Mouse (Mus musculus): ENCODE results near the gene Mettl24.

Gene Mettl24

DNA sequence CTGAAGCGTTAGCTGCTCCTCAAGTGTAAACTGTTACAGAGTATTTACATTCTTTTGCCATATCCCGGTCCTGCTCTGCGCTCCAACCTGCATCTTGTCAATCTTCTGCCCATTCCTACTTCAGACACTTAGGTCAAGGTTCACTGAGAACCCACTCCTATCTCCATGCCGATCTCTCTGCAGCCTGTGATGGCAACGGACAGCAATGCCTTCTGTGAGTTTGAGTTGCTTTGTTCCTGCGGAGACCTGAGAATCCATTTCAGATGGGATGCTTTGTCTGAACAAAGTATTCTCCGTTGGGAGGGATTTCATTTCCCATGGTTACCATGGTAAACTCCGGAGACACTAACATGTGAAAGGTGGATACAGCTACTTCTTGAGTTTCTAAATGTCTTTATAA, 2.6 kb downstream of the Mettl24 start:
- DNase-seq (ENCODE audit: low spot score) = no peak

DNA sequence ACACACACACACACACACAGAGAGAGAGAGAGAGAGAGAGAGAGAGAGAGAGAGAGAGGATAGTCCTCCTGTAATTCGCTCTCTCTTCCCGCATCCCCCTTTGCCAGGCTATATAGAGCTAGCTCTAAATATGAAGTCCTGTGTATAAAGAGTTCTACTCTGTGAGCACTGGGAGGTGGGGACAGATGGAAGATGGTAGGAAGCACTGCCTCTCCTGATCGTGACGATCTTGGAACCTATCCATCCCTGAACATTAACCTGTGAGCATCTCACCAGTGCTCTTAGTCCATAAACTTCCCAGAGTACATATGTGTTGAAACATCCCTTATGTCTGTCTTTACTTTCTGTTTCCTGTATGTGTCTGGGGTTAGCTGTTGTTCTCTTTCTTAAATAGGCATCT, 3.9 kb downstream of the Mettl24 start:
- DNase-seq (ENCODE audit: low spot score) = no peak

GRCm38 (mm10) chr10:40687407-40687806, 4.3 kb downstream of the Mettl24 start:
- DNase-seq (ENCODE audit: low spot score) = no peak

DNA sequence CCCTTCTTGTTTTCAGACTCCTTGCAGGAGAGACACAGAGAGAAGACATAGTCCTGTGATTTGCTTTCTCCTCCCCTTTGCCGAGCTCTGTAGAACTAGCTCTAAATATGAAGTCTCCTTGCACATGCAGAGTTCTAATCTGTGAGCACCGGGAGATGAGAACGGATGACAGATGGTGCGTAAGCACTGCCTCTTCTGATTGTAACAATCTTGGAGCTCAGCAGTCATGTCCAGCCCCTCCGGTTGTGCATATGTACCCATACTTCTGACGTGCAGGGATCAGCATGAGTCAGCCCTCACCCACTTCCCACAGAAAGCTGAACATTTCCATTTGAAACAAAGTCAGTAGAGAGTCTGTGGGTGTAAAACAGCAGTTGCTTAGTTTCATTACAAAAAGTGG, 5.2 kb downstream of the Mettl24 start:
- no peak for DNase-seq (ENCODE audit: low spot score)

DNA sequence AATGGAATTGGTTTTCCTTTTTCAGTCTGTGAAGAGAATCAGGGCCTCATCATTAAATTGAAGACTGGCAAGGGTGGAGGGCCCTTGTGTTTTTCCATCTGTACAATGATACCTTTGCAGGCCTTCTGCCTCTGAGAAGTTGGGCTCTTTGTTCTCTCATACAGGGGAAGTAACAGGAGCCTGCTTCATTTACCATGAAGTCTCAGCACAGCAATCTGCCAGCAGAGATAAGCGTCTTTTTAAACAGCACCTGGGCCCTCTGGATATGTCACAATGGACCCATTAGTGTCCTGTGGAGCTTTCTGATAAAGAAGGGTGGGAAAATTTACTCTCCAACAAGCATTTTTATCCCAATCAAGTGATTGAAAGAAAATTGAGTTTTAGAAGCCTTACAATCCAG, 5.8 kb downstream of the Mettl24 start:
- no peak for DNase-seq (ENCODE audit: low spot score)

- no peak for DNase-seq (ENCODE audit: low spot score)
Measured at GRCm38 (mm10) chr10:40698652-40699051, 15.6 kb downstream of the Mettl24 start.

DNA sequence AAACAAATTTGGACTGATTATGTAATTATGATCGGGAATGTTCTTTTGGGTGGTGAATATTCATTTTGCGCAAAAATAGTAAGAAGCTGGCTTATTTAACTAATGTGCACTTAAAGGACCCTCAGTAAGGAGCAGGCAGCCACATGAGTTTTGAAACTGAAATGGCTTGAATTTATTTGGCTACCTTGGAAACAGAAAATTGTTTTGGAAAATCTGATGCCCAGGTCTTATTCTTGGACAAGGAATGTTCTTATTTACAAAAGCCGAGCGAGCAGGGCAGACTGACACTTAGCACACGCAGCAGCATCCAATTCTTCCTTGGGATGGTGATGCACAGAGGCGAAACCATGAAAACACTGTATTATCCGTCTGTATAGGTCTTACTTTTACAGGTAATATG, 28.0 kb downstream of the Mettl24 start:
- DNase-seq (ENCODE audit: low spot score) = no peak

DNA sequence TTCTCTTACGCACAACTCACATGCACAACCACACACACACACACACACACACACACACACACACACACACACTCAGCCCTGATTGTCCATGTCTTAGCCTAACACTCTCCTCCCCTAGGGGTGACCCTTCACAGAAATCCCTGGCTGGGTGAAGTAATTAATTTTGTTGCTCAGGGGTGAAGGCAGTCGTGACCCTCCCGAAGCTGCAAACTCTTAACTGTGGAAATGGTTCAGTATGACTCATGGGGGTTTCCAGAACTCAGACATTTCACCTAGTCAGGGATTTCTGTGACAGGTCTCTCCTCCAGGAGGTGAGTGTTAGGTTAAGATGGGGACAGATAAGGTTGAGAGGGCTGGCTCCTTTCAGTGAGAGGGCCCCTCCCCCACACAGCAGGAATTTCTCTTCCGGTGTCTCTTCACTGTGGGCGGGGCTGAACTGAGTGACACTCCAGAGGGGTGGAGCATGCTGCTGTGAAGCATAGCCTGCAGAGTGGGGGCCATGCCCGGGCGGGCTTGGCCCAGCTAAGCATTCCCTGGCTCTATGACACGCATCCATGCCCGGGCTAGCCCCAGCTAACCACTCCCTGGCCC, 30.0 kb downstream of the Mettl24 start:
- no peak for DNase-seq (ENCODE audit: low spot score)

- DNase-seq (ENCODE audit: low spot score) = no peak
Measured at GRCm38 (mm10) chr10:40713829-40714228, 30.7 kb downstream of the Mettl24 start.

- no peak for DNase-seq (ENCODE audit: low spot score)
Measured at GRCm38 (mm10) chr10:40715151-40715550, 32.1 kb downstream of the Mettl24 start.

- DNase-seq (ENCODE audit: low spot score) = no peak
Measured at GRCm38 (mm10) chr10:40716296-40716695, 33.2 kb downstream of the Mettl24 start.

GRCm38 (mm10) chr10:40716713-40717112, 33.6 kb downstream of the Mettl24 start:
- no peak for DNase-seq (ENCODE audit: low spot score)

DNA sequence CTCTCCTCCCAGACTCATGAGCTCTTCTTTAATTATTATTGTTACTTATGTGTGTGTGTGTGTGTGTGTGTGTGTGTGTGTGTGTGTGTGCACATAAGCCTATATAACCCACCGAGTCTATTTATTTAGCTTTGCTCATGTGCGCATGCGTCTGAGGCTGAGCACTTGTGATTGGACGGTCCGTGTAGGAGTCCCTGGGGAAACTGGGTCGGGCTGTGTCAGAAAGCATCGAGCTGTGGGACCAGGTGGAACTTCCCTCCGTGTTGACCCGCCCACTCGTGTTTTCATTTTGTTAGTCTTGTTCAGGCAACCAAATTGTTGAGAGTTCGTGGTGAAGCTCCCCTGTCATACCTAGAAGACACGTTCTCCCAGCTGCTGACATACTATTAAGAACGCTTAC, 35.3 kb downstream of the Mettl24 start:
- no peak for DNase-seq (ENCODE audit: low spot score)

DNA sequence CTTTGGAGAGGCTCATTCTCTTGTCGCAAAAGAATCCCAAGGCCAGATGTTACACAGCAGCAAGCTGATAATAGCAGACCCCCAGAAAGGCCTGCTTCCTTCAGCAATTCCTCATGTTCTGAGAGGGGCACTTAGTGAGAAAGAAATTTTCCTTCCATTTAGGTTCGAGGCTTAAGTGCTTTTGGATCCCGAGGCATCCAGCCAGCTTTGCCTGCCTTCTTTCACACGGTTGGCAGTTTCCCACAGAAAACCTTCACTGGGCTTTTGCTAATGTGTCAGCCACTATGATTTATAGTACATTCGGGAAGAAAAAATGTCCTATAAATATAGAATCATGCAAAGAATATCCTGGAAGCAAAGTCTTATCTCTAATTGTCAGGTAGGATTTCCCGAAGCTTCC, 36.0 kb downstream of the Mettl24 start:
- no peak for DNase-seq (ENCODE audit: low spot score)

DNA sequence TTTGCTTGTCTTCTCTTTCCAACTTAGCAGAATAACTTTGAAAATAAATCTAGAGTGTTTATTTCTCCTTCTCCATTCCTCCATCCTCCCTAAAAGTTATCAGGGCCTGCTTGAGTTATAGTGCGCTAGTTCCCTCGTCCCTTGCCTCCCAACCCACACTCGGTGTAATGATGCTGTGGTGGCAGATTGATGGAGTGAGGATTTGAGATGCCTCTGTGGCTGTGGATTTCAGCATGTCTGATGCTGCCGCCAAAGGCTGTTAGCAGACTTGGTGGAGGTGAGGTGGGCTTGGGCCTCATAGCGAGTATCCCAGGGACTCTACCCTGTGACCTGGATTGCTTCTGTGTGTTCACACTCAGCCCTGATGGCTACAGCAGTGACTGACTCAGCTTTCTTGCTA, 37.8 kb downstream of the Mettl24 start:
- DNase-seq (ENCODE audit: low spot score) = no peak

- no peak for DNase-seq (ENCODE audit: low spot score)
Measured at GRCm38 (mm10) chr10:40724342-40724741, 41.3 kb downstream of the Mettl24 start.

- no peak for DNase-seq (ENCODE audit: low spot score)
Measured at GRCm38 (mm10) chr10:40725066-40725465, 42.0 kb downstream of the Mettl24 start.

DNA sequence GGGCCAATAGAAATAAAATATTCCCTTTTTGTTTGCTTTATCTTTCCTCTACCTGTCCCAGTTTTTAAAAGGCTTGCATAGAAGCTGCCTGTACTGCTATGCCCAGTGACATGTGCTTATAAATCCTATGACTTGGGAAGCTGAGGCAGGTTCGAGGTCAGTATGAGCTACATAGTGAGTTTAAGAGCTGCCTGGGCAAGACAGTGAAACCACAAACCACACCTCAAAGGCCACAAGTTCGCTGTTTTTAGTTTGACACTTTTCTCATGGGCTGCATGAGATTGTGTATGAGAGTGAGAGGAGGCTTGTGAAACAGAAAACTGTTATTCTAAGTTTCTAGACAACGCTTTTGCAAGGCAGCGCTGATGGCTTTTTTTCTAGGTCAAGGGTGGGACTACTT, 42.4 kb downstream of the Mettl24 start:
- DNase-seq (ENCODE audit: low spot score) = no peak

DNA sequence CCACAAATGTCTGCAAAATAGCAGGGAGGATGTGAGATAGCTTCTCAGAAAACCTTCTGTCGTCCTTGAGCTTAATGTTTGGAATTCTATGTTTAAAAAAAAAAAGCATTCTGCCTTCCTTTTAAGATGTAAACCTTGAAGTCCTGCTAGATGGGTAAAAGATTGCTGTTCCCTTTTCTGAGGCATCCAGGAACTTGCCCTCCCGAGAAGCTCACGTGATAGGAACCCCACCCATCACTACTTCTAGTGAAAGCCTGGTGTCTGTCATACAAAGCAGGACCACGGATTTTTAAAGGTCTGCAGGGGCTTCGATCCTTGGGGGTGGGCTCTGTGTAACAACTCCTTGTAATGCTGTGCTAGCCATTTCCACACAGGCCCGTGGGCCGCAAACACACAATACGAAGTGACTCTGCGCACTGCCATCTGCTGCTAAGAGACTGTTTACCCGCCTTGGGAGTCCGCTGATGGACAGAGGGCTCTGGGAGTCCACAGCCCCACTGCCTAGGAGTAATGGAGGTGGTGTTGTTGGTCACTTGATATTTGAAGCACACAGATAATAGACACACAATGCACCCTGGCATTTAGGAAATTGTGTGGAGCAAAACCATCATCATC, 43.3 kb downstream of the Mettl24 start:
- no peak for DNase-seq (ENCODE audit: low spot score)

DNA sequence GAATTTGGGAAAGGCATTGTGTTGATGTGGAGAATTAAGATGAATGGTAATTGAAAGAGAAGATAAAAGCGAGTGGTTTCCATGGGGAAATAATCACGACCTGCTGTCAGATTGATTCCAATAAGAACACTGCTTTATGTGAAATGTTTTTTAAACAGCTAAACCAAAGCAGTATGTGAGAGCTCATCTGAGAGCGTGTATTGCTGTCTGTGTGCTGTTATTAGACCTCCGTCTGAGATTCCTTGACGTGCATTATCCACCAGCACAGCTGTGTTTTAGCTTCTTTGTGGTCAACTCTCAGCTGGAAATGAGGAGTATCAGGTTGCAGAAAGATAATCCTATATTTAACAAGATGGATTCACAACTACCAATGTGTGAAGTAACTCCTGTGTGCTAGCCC, 43.9 kb downstream of the Mettl24 start:
- DNase-seq (ENCODE audit: low spot score) = no peak

GRCm38 (mm10) chr10:40730200-40730599, 47.1 kb downstream of the Mettl24 start:
- no peak for DNase-seq (ENCODE audit: low spot score)

- DNase-seq (ENCODE audit: low spot score) = no peak
Measured at GRCm38 (mm10) chr10:40733291-40733690, 50.2 kb downstream of the Mettl24 start.

DNA sequence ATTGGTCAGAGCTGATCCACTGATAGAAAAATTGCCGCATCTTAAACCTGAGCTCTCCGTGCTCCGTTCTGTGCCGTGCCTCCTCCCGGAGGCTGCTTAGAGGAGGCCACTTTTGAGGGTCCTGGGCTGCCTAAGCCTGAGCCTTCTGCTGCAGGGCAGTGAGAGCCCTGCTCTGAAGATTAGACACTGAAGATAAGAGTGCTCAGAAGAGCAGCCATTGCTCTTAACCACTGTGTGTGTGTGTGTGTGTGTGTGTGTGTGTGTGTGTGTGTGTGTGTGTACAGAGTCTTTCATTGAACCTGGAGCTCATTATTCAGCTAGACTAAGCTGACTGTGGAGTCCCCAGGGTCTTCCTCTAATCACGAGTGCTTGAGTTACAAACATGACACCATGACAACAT, 53.1 kb downstream of the Mettl24 start:
- DNase-seq (ENCODE audit: low spot score) = no peak

Measured in testis, postnatal 10 days (tissue).